In the genomic region with DNA sequence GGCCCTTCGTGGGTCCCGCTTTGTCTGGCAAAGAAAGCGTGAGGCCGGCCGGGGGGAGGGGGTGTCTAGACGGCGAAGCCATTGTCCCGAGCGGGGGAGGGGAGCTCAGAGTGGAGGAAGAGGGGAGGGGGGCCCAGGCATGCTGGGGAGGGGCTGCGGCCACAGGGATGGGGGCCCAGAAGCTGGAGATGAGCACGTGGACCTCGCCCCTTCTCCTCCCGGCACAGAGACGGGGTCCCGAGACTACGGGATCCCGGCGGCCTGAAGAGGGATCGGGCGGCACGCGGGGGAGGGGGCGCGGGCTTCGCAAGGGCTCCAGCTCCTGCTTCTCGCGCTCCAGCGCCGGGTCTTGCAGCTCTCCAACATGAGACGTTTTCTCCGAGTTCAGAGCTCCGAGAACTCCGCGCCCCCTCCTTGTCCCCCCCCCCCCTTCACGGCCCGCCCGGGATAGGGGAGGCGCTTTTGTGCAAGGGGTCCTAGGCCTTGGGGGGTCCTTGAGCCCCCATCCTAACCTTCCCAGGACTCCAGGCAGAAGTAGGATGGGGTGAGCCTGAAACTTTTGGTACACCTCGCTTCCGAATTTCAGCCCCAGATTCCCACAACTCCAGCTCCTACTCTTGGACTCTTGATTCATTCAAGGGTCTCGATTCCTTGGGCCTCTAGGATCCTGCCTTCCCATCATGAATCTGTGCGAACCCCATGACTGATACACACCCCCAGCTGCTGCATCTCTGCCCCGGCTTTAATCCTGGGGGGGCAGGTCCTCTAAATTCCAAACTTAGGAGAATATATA, we compare ENCODE assay signal across 9 mouse cellular contexts. TPM values are rescaled to one million over a fixed set of nuclear protein-coding genes. Genes with fewer than 3 reads are reported as not detected.
DNase-seq lines count a peak whose midpoint lies in the region; ATAC-seq lines count a peak whose summit lies in the region.
"Had no signal": no experiment of that assay in that cellular context is flagged by ENCODE, and none has a peak within 500 bp of the region (broad histone marks: within the 10 kb centered on the region; RNA-seq: fewer than 3 reads in every experiment).

No protein-coding gene starts in this region.

- peaks cover 38% of the 10 kb centered on the region for H3K4me1 ChIP-seq in erythroblast, embryonic 14.5 days (ENCODE audit: control insufficient read depth)
- peaks cover 48% of the 10 kb centered on the region for H3K4me1 ChIP-seq in embryonic facial prominence, embryonic 15.5 days
- H3K4me1 ChIP-seq in hindbrain, embryonic 16.5 days (ENCODE audit: control insufficient read depth, insufficient read depth, low read depth, low read length): peaks cover 27% of the 10 kb centered on the region
- peaks cover 25% of the 10 kb centered on the region for H3K4me1 ChIP-seq in liver, embryonic 16.5 days (ENCODE audit: control insufficient read depth, low read depth, low read length)

- no peak for ATAC-seq in erythroblast, adult 5-6 weeks (replicated peaks; ENCODE audit: low FRiP score, poor library complexity, severe bottlenecking)
- peak; percentile 23 for ATAC-seq in CD4-positive, CD25-positive, alpha-beta regulatory T cell, adult 4 months
- peak; percentile 49 for ATAC-seq in embryonic facial prominence, embryonic 15.5 days (ENCODE audit: insufficient number of reproducible peaks, low FRiP score, low TSS enrichment, low read depth)
- ATAC-seq in hindbrain, embryonic 16.5 days: peak; percentile 60
- ATAC-seq in liver, embryonic 16.5 days (ENCODE audit: low read depth): no peak
- ATAC-seq in megakaryocyte-erythroid progenitor cell, adult 5-6 weeks (replicated peaks; ENCODE audit: low FRiP score, low TSS enrichment, poor library complexity, severe bottlenecking): no peak

- peaks cover 6% of the 10 kb centered on the region; the same call in 1 of the 2 replicates for H3K9me3 ChIP-seq in erythroblast, embryonic 14.5 days (ENCODE audit: control insufficient read depth, low read length)
- no peaks in the 10 kb centered on the region for H3K9me3 ChIP-seq in embryonic facial prominence, embryonic 15.5 days (replicated peaks)
- H3K9me3 ChIP-seq in hindbrain, embryonic 16.5 days (ENCODE audit: control insufficient read depth, low read length): no peaks in the 10 kb centered on the region
- H3K9me3 ChIP-seq in liver, embryonic 16.5 days (replicated peaks; ENCODE audit: control insufficient read depth, low read length): no peaks in the 10 kb centered on the region

- H3K27me3 ChIP-seq in erythroblast, embryonic 14.5 days (ENCODE audit: control insufficient read depth): peaks cover 75% of the 10 kb centered on the region
- H3K27me3 ChIP-seq in embryonic facial prominence, embryonic 15.5 days: no peaks in the 10 kb centered on the region
- H3K27me3 ChIP-seq in hindbrain, embryonic 16.5 days (replicated peaks; ENCODE audit: control insufficient read depth, insufficient read depth, low read length): no peaks in the 10 kb centered on the region
- H3K27me3 ChIP-seq in liver, embryonic 16.5 days (ENCODE audit: control insufficient read depth, insufficient read depth, low read depth, low read length): peaks cover 67% of the 10 kb centered on the region

- peak overlapping the region; percentile 90 for H3K27ac ChIP-seq in embryonic facial prominence, embryonic 15.5 days (replicated peaks)
- H3K27ac ChIP-seq in hindbrain, embryonic 16.5 days (ENCODE audit: low read depth, low read length): peak overlapping the region; percentile 82
- no peak overlapping the region for H3K27ac ChIP-seq in liver, embryonic 16.5 days (ENCODE audit: low read length)
- H3K27ac ChIP-seq: macrophage had no signal

- peak overlapping the region; percentile 87 for H3K4me2 ChIP-seq in embryonic facial prominence, embryonic 15.5 days (replicated peaks)
- peak overlapping the region; percentile 94 for H3K4me2 ChIP-seq in hindbrain, embryonic 16.5 days (ENCODE audit: low read length)
- H3K4me2 ChIP-seq in liver, embryonic 16.5 days (ENCODE audit: low read depth, low read length): peak overlapping the region; percentile 74

- no peaks in the 10 kb centered on the region for H3K36me3 ChIP-seq in erythroblast, embryonic 14.5 days (ENCODE audit: control insufficient read depth)
- no peaks in the 10 kb centered on the region for H3K36me3 ChIP-seq in embryonic facial prominence, embryonic 15.5 days
- no peaks in the 10 kb centered on the region for H3K36me3 ChIP-seq in hindbrain, embryonic 16.5 days (ENCODE audit: control insufficient read depth, insufficient read depth, low read length)
- no peaks in the 10 kb centered on the region for H3K36me3 ChIP-seq in liver, embryonic 16.5 days (ENCODE audit: control insufficient read depth, insufficient read depth)

- H3K9ac ChIP-seq in embryonic facial prominence, embryonic 15.5 days: peak overlapping the region; percentile 65
- H3K9ac ChIP-seq in hindbrain, embryonic 16.5 days (ENCODE audit: low read depth, low read length): peak overlapping the region; percentile 81
- peak overlapping the region; percentile 29; the same call in 1 of the 2 replicates for H3K9ac ChIP-seq in liver, embryonic 16.5 days (ENCODE audit: low read depth, low read length)

- DNase-seq in retina, embryonic 14.5 days (ENCODE audit: low spot score): peak; percentile 90

- under 1% methylated on average over 34 of the region's 43 CpGs for WGBS in embryonic facial prominence, embryonic 15.5 days
- under 1% methylated on average over 21 of the region's 43 CpGs for WGBS in hindbrain, embryonic 16.5 days
- 2% methylated on average over 37 of the region's 43 CpGs for WGBS in liver, embryonic 16.5 days (ENCODE audit: insufficient replicate concordance)

- H3K4me3 ChIP-seq in erythroblast, embryonic 14.5 days (replicated peaks): peak overlapping the region; percentile 15
- peak overlapping the region; percentile 75 for H3K4me3 ChIP-seq in embryonic facial prominence, embryonic 15.5 days (replicated peaks)
- H3K4me3 ChIP-seq in hindbrain, embryonic 16.5 days (ENCODE audit: low read length): peak overlapping the region; percentile 61
- H3K4me3 ChIP-seq in liver, embryonic 16.5 days (ENCODE audit: low read depth, low read length): peak overlapping the region; percentile 50

RNA-seq across cellular contexts. Expression of a gene that starts 0.7 kb away (rescaled TPM):
- 0.01 TPM in 1 of 2 replicates, not detected in the other for polyA plus RNA-seq in erythroblast, embryonic 14.5 days (2012)
- not detected in 2 replicates for total RNA-seq in erythroblast, adult 5-6 weeks (2015; ENCODE audit: low replicate concordance)
- total RNA-seq in erythroblast, adult 5-6 weeks (2017; ENCODE audit: low replicate concordance): 0.09 and 0.14 TPM in 2 replicates
- under 1 TPM in 1 of 2 experiments, not detected in 1; 0.05 TPM for polyA plus RNA-seq in CD4-positive, CD25-positive, alpha-beta regulatory T cell, adult 4 months (2017; shearing (Covaris generic))
- polyA plus RNA-seq in embryonic facial prominence, embryonic 15.5 days (2015; fragmentation: Nextera tagmentation; extraction: Ambion mirVana): 18.3 and 19.4 TPM in 2 replicates
- polyA plus RNA-seq in hindbrain, embryonic 16.5 days (2015; fragmentation: Nextera tagmentation; extraction: Ambion mirVana): 7.2 and 8.6 TPM in 2 replicates
- polyA plus RNA-seq in liver, embryonic 16.5 days (2015; fragmentation: Nextera tagmentation; extraction: Ambion mirVana): 0.42 and 0.73 TPM in 2 replicates
- not detected in 2 replicates for total RNA-seq in megakaryocyte-erythroid progenitor cell, adult 5-6 weeks (2014; fragmentation: Nextera tagmentation)
- 0.04 TPM in 1 of 2 replicates, not detected in the other for total RNA-seq in megakaryocyte-erythroid progenitor cell, adult 5-6 weeks (2017)
- polyA plus RNA-seq: macrophage had no signal

RNA-seq across cellular contexts. Expression of a gene that starts 23.4 kb away (rescaled TPM):
- not detected in 2 replicates for polyA plus RNA-seq in erythroblast, embryonic 14.5 days (2012)
- total RNA-seq in erythroblast, adult 5-6 weeks (2015; ENCODE audit: low replicate concordance): 1.9 TPM in 1 of 2 replicates, not detected in the other
- total RNA-seq in erythroblast, adult 5-6 weeks (2017; ENCODE audit: low replicate concordance): 0.68 TPM in 1 of 2 replicates, not detected in the other
- under 1 TPM in 1 of 2 experiments, not detected in 1; 0.22 TPM for polyA plus RNA-seq in CD4-positive, CD25-positive, alpha-beta regulatory T cell, adult 4 months (2017; shearing (Covaris generic))
- polyA plus RNA-seq in embryonic facial prominence, embryonic 15.5 days (2015; fragmentation: Nextera tagmentation; extraction: Ambion mirVana): 10.3 and 11.9 TPM in 2 replicates
- polyA plus RNA-seq in hindbrain, embryonic 16.5 days (2015; fragmentation: Nextera tagmentation; extraction: Ambion mirVana): 0.29 and 0.40 TPM in 2 replicates
- polyA plus RNA-seq in liver, embryonic 16.5 days (2015; fragmentation: Nextera tagmentation; extraction: Ambion mirVana): not detected in 2 replicates
- not detected in 2 replicates for total RNA-seq in megakaryocyte-erythroid progenitor cell, adult 5-6 weeks (2014; fragmentation: Nextera tagmentation)
- total RNA-seq in megakaryocyte-erythroid progenitor cell, adult 5-6 weeks (2017): not detected in 2 replicates
- polyA plus RNA-seq: macrophage had no signal

Comparison
In these comparisons a context has a peak if more than half of its experiments do, and no peak if none do; other contexts are left out.
1. H3K4me3 ChIP-seq: peak in every context shown above with its lines; median percentile 75 in embryonic facial prominence, embryonic 15.5 days; 61 in hindbrain, embryonic 16.5 days; 50 in liver, embryonic 16.5 days; 15 in erythroblast, embryonic 14.5 days.
2. ATAC-seq: peak in CD4-positive, CD25-positive, alpha-beta regulatory T cell, adult 4 months (single experiment), embryonic facial prominence, embryonic 15.5 days (single experiment) and hindbrain, embryonic 16.5 days (single experiment); none in erythroblast, adult 5-6 weeks (single experiment), liver, embryonic 16.5 days (single experiment) and megakaryocyte-erythroid progenitor cell, adult 5-6 weeks (single experiment).
3. H3K9ac ChIP-seq: peak in every context shown above with its lines; median percentile 81 in hindbrain, embryonic 16.5 days; 65 in embryonic facial prominence, embryonic 15.5 days; 29 in liver, embryonic 16.5 days.
4. Peak in every context shown above with its lines, with median percentiles within 50 percentile points of each other: H3K4me2 ChIP-seq.